Mouse (Mus musculus) erythroblast, adult 5-6 weeks (primary cell): ENCODE results near the gene Adat1. TPM values are rescaled to one million over a fixed set of nuclear protein-coding genes. Genes with fewer than 3 reads are reported as not detected.
"Not testable (repeated sequence)": the region's sequence is repeated elsewhere in the genome, so short reads cannot be mapped to it uniquely, and the experiment has no call there.

ENCODE experiments used
- ATAC-seq: replicated peaks from 2 replicates; pipeline ENCODE4 v1.8.0; 2016; ENCODE audit warnings: moderate number of reproducible peaks, mild to moderate bottlenecking, moderate TSS enrichment, inconsistent platforms; ENCODE audit not compliant: poor library complexity, low FRiP score, severe bottlenecking
- total RNA-seq, 2 experiments: library from RNA; stranded (forward) in 1 of 2; stranded (reverse) in 1 of 2; fragments of 150-400 nt in 1 of 2; fragments of 200-764, 138-1000 nt in 1 of 2; gene quantifications; 2 replicates each; pipeline versions ENCODE4 v1.2.3 to v1.2.4; 2015 to 2017; ENCODE audit warnings: low replicate concordance in 2 of 2

Gene Adat1
- total RNA-seq, 2 experiments from 2014 or later = 0.77 to 1.4 TPM

DNA sequence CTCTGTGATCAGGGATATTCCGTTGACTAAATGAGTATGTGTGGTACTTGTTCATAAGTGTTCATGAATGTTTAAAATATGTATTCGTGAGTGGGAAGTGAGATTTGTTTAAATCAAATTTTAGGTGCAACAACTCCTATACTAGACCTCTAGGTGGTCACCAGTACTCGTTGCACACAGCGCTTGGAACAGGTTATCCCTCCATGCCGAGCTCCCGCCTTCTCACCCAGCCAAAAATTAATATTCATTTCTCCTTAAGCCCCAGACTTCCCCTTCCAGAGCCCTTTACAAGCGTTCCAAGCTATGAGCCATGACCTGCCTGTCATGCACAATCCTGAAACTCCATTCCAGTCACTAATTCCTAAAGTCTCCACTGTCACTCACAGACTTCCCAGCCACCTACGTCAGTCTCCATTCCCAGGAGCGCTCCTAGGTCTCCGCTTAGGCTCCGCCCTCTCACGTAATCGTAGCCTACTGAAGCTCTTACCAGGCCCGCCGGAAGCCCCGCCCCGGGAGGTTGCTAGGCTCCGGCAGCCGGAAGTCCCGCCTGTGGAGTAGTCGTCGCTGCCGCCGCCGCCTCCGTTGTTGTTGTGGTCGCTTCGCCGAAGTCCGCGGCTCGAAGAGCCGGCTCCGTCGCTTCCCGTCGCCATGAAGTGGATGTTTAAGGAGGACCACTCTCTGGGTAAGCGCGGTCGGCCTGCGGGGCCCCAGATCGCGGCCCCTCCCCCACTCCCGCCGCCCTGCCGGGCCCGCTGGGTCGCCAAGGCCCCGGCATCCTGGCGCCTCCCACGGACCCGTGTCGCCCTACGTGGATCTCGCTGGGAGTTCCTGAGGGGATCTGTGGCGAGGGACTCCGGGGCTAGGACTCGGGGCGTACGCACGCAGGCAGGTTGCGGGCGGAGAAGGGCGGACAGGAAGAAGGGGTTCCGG is 51.7 kb downstream of the Adat1 start, which contains the start of gene Gabarapl2:
Gene Gabarapl2 (plus strand): TSS at position 533 of the 930 bp plus-strand sequence.
- peak; percentile 86 for ATAC-seq

DNA sequence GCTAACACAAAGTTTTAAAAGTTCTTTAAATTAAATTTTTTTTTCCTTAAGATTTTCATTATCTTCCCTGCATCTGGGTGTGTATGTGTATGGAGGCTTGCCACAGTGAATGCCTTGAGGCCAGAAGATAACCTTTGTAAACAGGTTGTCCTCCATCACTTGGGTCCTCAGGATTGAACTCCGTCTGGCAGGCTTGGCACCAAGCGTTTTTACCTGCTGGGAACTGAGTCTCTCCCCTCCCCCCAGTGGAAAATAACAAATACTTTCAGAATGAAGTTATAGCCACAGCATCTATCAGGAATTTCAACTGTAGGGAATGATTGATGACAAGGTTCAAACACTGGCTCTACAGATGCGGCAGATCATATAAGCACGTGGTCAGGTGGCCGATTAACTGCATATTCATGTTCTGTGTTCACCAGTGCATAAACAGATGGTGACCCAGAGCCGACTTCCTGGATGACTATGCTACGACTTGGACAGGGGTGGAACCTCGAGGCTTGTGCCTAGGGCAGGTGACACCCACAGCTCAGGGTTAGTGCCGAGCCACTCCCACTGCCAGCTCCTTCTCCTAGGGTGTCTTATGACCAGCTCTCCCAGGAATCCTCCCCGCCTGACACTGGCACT is 52.5 kb downstream of the Adat1 start:
- peak; percentile 89 for ATAC-seq

DNA sequence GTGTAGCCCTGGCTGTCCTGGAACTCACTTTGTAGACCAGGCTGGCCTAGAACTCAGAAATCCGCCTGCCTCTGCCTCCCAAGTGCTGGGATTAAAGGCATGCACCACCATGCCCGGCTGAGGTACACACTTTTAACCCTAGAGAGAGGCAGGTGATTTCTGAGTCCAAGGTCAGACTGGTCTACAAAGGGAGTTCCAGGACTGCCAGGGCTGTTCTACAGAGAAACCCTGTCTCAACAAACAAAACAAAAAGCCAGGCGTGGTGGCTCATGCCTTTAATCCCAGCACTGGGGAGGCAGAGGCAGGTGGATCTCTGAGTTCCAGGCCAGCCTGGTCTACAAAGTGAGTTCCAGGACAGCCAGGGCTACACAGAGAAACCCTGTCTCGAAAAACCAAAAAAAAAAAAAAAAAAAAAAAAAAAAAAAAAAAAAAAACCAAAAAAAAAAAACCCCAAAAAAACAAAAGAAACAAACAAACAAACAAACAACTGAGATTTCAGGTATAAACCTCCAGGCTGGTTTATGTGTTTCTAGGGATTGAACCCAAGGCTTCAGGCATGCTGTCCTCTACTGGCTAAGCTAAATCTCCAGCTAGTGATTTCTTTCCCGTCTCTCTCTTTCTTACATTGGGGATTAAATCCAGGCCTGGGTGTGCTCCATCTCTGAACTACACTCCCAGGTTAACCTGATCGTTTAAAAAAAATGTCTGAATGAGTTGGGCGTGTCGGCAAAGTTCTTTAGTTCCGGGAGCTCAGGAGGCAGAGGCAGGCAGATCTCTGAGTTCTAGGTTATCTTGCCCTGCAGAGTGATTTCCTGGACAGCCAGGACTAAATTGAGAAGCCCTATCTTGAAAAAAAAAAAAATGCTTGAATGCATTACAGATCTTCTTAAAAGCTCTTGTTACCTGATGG is 53.8 kb downstream of the Adat1 start:
- ATAC-seq = not testable (repeated sequence)

DNA sequence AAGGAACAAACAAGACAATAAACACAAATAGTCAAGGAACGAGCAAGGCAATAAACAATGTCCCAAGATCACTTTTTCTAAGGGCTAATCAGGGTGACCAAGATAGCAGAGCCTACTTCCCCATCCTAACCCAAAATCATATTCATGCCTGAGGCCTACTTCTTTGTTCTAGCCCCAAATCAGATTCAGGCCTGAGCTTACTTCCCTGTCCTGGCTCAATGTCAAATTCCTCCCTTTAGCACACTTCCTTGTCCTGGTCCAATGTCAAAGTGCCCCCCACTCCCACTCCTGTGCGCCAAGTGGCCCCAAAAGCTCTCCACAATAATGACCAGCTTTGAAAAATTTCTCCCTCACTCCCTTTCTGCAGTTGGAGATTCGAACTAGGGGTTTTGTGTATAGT is 54.9 kb downstream of the Adat1 start:
- no peak for ATAC-seq

DNA sequence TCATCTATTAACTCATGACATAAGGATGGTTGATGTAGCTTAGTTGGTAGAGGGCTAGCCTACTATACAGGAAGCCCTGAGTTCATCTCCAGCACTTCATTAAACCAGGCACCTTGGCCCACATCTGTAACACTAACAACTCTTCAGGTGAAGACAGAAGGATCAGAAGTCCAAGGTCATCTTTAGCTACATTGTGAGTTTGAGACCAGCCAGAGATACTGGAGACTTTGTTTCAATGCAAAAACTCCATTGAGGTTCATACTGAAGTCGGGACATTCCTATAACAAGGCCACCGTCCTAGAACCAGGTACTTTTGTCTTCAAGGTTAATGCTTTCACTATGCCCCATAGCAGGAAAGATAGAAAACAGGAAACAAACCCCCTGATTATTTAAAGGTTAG is 57.9 kb downstream of the Adat1 start:
- no peak for ATAC-seq

DNA sequence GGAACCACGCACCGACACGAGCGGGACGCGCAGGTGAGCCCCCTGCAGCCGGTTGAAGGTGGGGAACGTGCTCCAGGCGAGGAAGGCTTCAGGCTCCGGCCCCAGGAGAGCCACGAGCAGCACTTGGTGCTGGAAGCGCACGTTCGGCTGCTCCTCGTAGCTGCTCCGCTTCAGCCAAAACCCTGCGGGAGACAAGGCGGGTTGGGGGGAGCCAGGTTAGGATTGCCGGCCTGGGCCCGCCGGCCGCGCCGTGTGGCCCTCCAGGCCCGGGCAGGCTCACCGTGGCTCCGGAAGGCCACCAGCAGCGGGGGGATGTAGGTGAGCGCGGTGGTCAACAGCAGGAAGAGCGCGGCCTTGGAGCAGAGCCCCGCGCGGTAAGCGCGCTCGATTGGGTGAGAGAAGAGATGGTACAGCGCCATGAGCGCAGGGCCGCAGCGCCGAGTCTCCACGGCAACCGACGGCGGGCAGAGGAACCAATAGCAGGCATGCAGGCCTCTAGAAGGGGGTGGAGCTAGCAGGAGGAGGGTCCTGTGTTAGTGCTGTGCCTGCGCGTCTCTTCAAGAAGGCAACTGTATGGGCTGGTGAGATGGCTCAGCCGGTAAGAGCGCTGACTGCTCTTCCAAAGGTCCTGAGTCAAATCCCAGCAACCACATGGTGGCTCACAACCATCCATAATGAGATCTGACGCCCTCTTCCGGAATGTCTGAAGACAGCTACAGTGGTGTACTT is 58.6 kb downstream of the Adat1 start, which contains the start of gene Tmem231:
Gene Tmem231 (minus strand): TSS at position 534 of the 729 bp plus-strand sequence.
- peak; percentile 89 for ATAC-seq

DNA sequence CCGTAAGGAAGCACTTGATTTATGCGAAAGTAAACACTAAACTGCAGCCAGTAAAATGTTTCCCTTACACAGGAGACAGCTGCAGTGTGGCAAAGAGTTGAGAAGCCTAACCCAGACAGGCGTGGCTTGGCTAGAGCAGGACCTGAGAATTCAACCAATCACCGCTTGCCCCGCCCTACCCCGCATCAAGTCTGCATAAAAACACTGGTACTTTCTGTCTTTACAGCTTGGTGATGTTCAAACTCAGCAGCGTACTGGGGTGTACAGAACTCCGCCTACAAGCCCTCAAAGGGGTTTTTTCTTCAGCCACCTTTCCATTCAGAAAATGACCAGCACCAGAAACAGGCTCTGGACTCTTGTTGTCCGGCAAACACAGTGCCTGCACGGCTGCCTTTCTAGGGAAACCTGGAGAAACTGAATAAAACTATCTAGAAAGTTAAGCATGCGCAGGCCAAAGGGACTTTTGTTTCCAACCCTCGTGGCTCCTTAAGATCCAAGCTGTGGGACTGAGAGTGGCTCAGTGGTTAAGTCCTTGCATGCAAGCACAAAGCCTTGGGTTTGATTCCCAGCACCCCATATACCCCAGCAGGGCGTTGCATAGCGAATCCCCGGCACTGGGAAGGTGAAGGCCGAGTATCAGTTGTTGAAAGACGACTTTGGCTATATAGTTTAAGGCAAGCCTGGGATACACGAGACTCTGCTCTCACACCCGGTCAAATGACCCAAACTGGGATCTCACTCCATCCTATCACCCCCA is 59.3 kb downstream of the Adat1 start:
- ATAC-seq = peak; percentile 80

DNA sequence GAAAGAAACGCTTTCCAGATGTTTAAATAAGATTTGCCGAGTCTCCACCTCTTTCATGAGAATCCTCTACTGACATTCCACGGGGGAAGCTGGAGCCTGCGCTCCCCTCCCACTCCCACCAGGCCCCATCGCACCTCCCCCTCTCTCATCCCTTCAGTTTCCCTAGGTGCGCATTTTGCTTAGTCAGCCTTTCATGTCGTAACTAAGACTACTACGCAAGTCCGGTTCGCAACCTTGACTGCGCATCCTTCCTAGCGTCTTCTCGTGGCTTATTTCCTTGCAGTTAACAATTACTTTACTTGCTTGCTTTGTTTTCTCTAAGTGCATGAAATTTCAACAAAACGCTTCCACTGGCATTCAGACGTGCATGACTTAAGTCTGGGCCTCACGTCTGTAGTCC is 60.4 kb downstream of the Adat1 start:
- ATAC-seq = no peak

DNA sequence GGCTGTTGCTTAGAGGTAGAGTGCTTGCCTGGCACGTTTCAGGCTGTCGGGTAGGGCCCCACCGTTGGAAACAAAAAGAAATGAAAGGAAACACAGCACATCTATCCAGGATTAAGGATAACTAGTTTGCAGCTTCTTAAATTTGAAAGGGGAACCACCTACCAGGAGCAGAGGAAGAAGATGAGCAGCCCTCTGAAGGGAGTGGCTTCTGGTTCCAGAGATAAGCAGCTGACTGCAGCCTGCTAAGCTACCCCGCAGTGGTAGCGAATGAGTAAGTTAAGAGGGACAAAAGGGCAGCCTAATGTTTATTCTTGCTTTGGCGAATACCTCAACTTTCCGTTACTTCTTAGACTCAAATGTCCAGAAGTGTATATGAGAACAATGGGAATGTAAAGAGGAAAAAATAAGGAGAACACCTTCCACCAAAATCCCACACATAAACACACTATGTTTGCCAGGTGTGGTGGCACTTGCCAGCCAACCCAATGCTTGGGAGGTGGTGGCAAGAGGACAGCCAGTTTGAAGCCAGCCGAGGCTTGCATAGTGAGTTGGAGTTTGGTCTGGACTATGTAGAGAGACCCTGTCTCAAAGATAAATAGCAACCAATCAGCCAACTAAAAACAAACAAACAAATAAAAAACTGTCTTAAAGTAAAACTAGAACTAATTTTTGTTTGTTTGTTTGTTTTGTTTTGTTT is 62.3 kb downstream of the Adat1 start:
- ATAC-seq = peak; percentile 84

DNA sequence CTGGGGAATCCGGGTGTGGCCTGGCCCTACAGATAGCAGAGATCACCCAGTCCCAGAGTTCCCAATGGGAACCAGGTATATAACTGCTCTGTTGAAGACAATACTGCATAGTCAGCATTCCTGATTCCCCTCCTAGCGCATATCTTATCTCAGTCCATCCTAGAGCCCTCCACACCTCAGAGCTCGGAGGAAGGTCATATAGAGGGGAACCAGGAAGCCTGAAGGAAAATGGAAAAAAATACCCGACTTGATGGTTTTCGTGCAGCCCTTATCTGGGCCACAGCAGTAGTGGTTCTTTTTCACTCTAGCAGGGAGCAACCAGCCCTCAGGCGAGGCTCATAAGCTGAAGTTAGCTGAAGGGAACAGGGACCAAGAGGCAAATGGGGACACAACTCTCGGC is 67.1 kb downstream of the Adat1 start:
- no peak for ATAC-seq

DNA sequence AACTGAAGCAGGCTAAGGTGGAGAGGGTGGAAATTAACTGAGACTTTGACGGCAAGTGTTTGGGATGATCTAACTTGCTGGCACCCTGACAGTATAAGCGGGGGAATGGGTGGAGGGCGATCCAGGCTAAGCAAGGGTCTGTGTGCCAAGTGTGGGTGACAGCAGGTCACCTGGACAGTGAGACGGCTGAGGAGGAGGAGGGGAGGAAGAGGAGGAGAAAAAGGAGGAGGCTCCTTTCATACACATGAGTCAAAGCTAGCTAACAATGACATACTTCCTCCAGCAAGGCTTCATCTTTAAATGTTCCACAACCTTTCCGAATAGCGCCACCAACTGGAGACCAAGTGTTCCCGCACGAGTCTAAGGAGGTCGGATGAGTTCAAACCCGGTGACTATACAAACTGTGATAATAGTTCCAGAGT is 68.7 kb downstream of the Adat1 start:
- ATAC-seq = peak; percentile 75

DNA sequence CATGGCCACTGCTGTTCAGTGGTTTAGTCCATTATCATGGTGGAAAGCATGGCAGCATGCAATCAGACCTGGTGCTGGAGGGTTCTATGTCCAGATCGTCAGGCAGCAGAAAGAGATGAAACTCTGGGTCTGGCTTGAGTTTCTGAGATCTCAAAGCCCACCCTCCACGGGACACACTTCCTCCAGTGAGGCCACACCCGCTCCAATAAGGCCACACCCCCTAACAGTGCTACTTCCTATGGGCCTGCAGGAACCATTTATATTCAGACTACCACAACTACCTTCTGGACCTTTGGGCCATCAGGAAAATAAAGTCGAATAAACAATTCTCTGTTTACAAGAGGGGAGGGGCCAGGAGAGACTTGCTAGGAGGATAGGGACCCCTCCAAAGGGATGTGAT is 71.1 kb downstream of the Adat1 start:
- no peak for ATAC-seq

DNA sequence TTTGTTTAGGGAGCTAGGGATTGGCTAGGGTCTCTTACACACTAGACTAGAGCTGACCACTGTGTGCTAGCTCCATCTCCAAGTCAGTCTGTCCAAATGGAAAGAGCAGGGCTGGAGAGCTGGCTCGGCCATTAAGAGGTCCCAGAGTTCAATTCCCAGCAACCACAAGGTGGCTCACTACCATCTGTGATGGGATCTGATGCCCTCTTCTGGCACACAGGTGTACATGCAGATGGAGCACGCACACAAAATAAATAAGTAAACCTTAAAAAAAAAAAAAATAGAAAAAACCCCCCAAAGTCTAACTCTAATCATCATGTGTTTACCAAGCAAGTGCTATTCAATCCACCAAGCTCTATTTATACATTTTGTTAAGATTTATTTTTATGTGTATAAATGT is 72.4 kb downstream of the Adat1 start:
- ATAC-seq = 0 out of 2 replicates have a peak, but pooled peaks have one; percentile 44

Other genes with a start within 250 kb of the Adat1 start
- gene Bcar1, start 248.5 kb downstream of the Adat1 start, total RNA-seq (2015; ENCODE audit: low replicate concordance) = not detected in 2 replicates
- not detected in 2 replicates for gene Bcar1, start 248.5 kb downstream of the Adat1 start, total RNA-seq (2017; ENCODE audit: low replicate concordance)
- 13.3 and 43.7 TPM in 2 replicates for gene Cfdp1, start 138.0 kb downstream of the Adat1 start, total RNA-seq (2015; ENCODE audit: low replicate concordance)
- 32.5 and 33.6 TPM in 2 replicates for gene Cfdp1, start 138.0 kb downstream of the Adat1 start, total RNA-seq (2017; ENCODE audit: low replicate concordance)
- gene Tmem170, start 115.6 kb downstream of the Adat1 start, total RNA-seq (2015; ENCODE audit: low replicate concordance) = 0.84 and 2.7 TPM in 2 replicates
- 0.70 and 1.4 TPM in 2 replicates for gene Tmem170, start 115.6 kb downstream of the Adat1 start, total RNA-seq (2017; ENCODE audit: low replicate concordance)
- not detected in 2 replicates for gene Chst5, start 81.9 kb downstream of the Adat1 start, total RNA-seq (2015; ENCODE audit: low replicate concordance)
- not detected in 2 replicates for gene Chst5, start 81.9 kb downstream of the Adat1 start, total RNA-seq (2017; ENCODE audit: low replicate concordance)
- gene Tmem231, start 58.4 kb downstream of the Adat1 start, total RNA-seq (2015; ENCODE audit: low replicate concordance) = 2.7 TPM in 1 of 2 replicates, not detected in the other
- gene Tmem231, start 58.4 kb downstream of the Adat1 start, total RNA-seq (2017; ENCODE audit: low replicate concordance) = 4.7 and 5.0 TPM in 2 replicates
- 113 and 121 TPM in 2 replicates for gene Gabarapl2, start 51.6 kb downstream of the Adat1 start, total RNA-seq (2015; ENCODE audit: low replicate concordance)
- gene Gabarapl2, start 51.6 kb downstream of the Adat1 start, total RNA-seq (2017; ENCODE audit: low replicate concordance) = 170 and 171 TPM in 2 replicates
- gene Kars, start 19.0 kb upstream of the Adat1 start, total RNA-seq (2015; ENCODE audit: low replicate concordance) = 27.0 and 31.7 TPM in 2 replicates
- 30.4 and 40.3 TPM in 2 replicates for gene Kars, start 19.0 kb upstream of the Adat1 start, total RNA-seq (2017; ENCODE audit: low replicate concordance)
- gene Terf2ip, start 19.1 kb upstream of the Adat1 start, total RNA-seq (2015; ENCODE audit: low replicate concordance) = 1.9 TPM in 2 replicates
- gene Terf2ip, start 19.1 kb upstream of the Adat1 start, total RNA-seq (2017; ENCODE audit: low replicate concordance) = 2.5 and 3.6 TPM in 2 replicates
- gene Gm6793, start 22.7 kb upstream of the Adat1 start, total RNA-seq (2015; ENCODE audit: low replicate concordance) = not detected in 2 replicates
- not detected in 2 replicates for gene Gm6793, start 22.7 kb upstream of the Adat1 start, total RNA-seq (2017; ENCODE audit: low replicate concordance)